In the genomic region with DNA sequence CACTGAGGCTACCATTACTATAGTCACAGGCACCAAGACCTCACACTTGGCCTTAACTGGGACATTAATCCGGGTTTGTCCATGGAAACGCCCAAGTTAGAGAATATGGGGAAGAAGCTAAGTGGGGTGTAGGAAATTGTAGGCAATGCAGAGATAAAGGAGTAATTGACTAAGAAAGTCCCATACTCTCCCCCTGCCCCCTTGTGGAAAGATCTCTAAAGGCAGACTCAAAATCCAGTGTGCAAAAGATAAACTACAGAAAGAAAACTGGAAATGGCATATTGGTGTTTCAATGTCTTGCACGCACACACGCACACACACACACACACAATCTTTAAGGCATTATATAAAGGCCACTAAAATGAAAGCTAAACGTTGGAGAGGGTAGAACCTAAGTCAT, we compare ENCODE assay signal across 1 mouse cellular context.
TF ChIP-seq lines count a peak whose summit lies in the region.

No protein-coding gene starts in this region.

TF ChIP-seq in CH12.LX, 34 proteins besides CTCF, POLR2A, EP300 and RAD21 (continued from another document):
- TF ChIP-seq JUN (IDR thresholded peaks at IDR 0.05; ENCODE audit: insufficient read depth, low read depth, low read length) (no peak), HCFC1 (IDR thresholded peaks at IDR 0.05; ENCODE audit: low read depth, low read length) (no peak), ELF1 (IDR thresholded peaks at IDR 0.05; ENCODE audit: low read depth, low read length) (no peak)
